Mouse (Mus musculus) liver, postnatal 0 days (tissue): ENCODE data around the gene Zfp423. TPM values are rescaled to one million over a fixed set of nuclear protein-coding genes. Genes with fewer than 3 reads are reported as not detected.

Source experiments
- ATAC-seq: fragments of 200-750 bp; cut with Nextera tagmentation; 2 replicates; pipeline ENCODE4 v1.8.0; 2017; ENCODE audit warnings: mild to moderate bottlenecking, moderate library complexity
- DNase-seq: peaks from one replicate; pipeline ENCODE4 v3.0.0-alpha.2; 2016
- H3K27ac ChIP-seq: fragments of 300-500 bp; sonication (generic); 2 replicates; pipeline ENCODE4 v1.5.1; 2014; ENCODE audit warnings: antibody characterized with exemption, moderate library complexity, mild to moderate bottlenecking, low read depth
- H3K27me3 ChIP-seq: fragments of 300-500 bp; sonication (generic); 2 replicates; pipeline ENCODE4 v1.6.1; 2014; ENCODE audit warnings: low read length, control low read depth, mixed read lengths; ENCODE audit not compliant: insufficient read depth
- H3K36me3 ChIP-seq: fragments of 300-500 bp; sonication (generic); replicated peaks from 2 replicates; pipeline ENCODE4 v1.6.1; 2014; ENCODE audit warnings: mild to moderate bottlenecking, control low read depth, low read length, moderate library complexity, mixed read lengths; ENCODE audit not compliant: insufficient read depth
- H3K4me1 ChIP-seq: fragments of 300-500 bp; sonication (generic); 2 replicates; pipeline ENCODE4 v1.6.1; 2014; ENCODE audit warnings: antibody characterized with exemption, mild to moderate bottlenecking, control low read depth; ENCODE audit not compliant: insufficient read depth
- H3K4me2 ChIP-seq: fragments of 300-500 bp; sonication (generic); 2 replicates; pipeline ENCODE4 v1.6.1; 2014; ENCODE audit warnings: low read depth, mild to moderate bottlenecking, low read length, moderate library complexity, mixed read lengths
- H3K4me3 ChIP-seq: fragments of 300-500 bp; sonication (generic); 2 replicates; pipeline ENCODE4 v1.5.1; 2014; ENCODE audit warnings: low read depth, low read length
- H3K9ac ChIP-seq: fragments of 300-500 bp; sonication (generic); replicated peaks from 2 replicates; pipeline ENCODE4 v1.6.1; 2014; ENCODE audit warnings: mild to moderate bottlenecking, moderate library complexity
- H3K9me3 ChIP-seq: fragments of 300-500 bp; sonication (generic); 2 replicates; pipeline ENCODE4 v1.6.1; 2016; ENCODE audit warnings: mild to moderate bottlenecking, control low read depth, low read length, mixed read lengths
- CTCF ChIP-seq: sonication (generic); IDR thresholded peaks from 2 replicates; pipeline ENCODE4 v1.5.1; 2016; ENCODE audit warnings: antibody characterized with exemption, low read depth
- EP300 ChIP-seq: IDR thresholded peaks from 2 replicates; pipeline ENCODE4 v1.6.1; 2016; ENCODE audit warnings: antibody characterized with exemption, low read depth, mild to moderate bottlenecking
- WGBS: fragments of 180-500 bp; shearing (Covaris S2); extraction: QIAGEN DNeasy Blood & Tissue Kit; methylation state at CpG from one replicate; pipeline ENCODE4 v1.1.7; 2014; ENCODE audit not compliant: insufficient replicate concordance; 5-methylcytosine and 5-hydroxymethylcytosine counted together
- polyA plus RNA-seq: library from polyadenylated mRNA; unstranded; fragments of >200 nt; fragmentation: Nextera tagmentation; extraction: Ambion mirVana; gene quantifications from 2 replicates; pipeline ENCODE4 v1.2.1, GENCODE M21; 2015

Gene Zfp423
- polyA plus RNA-seq, 1 experiment from 2014 or later, result 0.31 TPM

DNA sequence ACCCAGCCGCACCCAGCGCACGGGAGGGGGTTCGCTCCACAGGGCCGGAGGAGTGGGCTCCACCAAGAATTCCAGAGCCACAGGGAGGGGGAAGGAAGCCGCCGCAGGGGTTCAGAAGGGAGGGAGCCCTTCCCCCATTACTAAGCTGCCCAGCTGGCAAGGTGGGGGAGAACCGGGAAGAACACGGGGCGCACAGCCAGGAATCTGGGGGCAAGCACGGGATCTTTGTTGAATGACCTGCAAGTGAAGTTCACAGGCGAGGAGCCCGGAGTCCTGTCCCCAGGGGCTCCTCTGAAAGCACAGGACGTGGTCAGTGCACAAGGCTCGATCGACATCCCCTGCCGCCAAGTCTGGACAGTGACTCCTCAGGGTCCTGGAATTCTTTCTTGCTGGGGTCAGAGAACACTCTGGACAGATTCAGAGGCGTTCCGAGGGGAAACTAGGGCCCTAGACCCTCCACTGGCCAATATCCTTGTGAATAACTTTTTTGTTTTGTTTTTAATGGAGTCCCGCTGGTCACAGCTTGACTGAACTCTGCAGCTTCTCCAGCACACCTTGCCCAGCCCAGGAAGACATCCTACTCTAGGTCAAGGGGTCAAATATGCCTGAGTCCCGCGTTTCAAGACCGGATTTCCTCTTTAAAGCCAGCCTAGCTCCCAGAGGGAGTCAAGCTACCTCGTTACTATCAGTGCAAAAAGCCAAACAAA, 15.5 kb upstream of the Zfp423 start:
- ATAC-seq, result no peak
- WGBS, result 4% methylated on average over 24 of the region's 24 CpGs
- no peak for DNase-seq
- Histone ChIP-seq H3K9me3 (no peaks in the 10 kb centered on the region), H3K9ac (no peak overlapping the region), H3K4me1 (no peaks in the 10 kb centered on the region), H3K4me2 (peak overlapping the region; percentile 18; the same call in 1 of the 2 replicates), H3K36me3 (no peaks in the 10 kb centered on the region), H3K27ac (no peak overlapping the region), H3K4me3 (no peak overlapping the region), H3K27me3 (peaks cover 13% of the 10 kb centered on the region)
- TF ChIP-seq EP300 (no peak), CTCF (no peak)

DNA sequence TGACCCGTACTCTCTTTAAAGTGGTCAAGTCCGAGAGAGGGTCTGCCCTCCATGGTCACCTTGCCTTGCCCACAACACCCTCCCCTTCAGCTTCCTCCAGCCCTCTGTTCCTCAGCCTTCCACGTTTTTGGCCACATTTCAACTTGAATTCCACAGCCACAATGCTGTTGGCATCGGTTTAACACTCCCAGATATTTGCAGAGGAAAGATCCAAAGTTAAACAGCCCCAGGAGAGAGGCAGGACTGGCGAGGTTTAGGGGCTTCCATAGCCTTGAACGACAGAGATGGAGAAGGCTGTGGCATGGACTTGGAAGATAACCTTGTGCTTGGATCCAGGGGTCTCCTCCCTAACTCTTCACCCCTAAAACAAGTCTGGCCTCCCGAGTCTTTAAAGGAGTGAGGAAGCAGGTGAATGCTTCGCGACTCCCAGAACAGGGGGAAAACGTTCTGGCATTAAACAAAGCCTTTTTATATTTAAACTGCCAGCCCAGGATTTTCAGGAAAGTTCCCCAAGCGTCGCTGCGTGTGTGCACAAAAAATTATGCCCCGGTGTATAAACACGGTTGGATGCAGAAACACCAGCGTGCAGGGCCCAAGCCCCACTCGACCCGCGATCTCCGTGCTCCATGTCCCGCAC, 14.8 kb upstream of the Zfp423 start:
- no peak overlapping the region for H3K9ac ChIP-seq
- no peaks in the 10 kb centered on the region for H3K4me1 ChIP-seq
- peak overlapping the region; percentile 18; the same call in 1 of the 2 replicates for H3K4me2 ChIP-seq
- no peak for TF ChIP-seq CTCF
- no peak for TF ChIP-seq EP300
- no peaks in the 10 kb centered on the region for H3K9me3 ChIP-seq
- DNase-seq (no peak), ATAC-seq (no peak)
- peaks cover 13% of the 10 kb centered on the region for H3K27me3 ChIP-seq
- WGBS, result 16% methylated on average over 21 of the region's 21 CpGs
- no peak overlapping the region for H3K4me3 ChIP-seq
- no peaks in the 10 kb centered on the region for H3K36me3 ChIP-seq
- no peak overlapping the region for H3K27ac ChIP-seq

DNA sequence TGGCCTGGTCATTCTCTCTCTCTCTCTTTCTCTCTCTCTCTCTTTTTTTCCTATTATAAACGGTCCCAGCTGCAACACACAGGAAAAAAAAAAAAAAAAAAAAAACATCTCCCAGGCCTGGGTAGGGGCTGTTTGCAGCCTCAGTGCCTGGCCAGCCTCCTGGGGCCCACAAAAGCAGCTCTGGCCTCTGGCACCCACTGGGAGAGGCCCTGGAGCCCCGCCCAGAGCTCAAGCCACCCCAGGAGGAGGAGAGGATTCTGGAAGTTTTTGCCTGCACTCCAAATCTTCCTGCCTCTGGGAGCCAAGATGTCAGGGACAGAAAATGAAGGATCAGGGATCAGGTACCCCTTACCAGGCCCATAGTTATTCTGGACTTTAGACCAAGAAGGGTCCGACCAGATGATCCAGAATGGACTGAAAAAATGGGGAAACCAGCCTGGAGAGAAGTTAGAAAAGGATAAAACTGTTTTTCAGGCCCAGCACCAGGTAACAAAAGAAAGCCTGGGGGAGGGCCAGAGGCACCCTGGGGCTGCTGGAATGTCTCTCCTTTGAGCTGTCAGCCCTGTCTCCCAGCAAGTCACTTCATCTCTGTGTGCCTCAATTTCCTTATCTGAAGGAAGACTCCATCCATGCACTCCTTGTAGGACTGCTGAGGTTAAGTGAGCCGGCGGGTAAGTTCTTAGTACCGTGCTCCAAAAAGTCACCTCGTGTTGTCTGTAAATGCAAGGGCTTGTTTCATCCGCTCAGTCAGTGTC, 8.6 kb upstream of the Zfp423 start:
- DNase-seq, result no peak
- H3K27ac ChIP-seq, result no peak overlapping the region
- H3K4me3 ChIP-seq, result no peak overlapping the region
- no peak for TF ChIP-seq EP300
- no peak overlapping the region for H3K4me2 ChIP-seq
- no peak overlapping the region for H3K9ac ChIP-seq
- H3K9me3 ChIP-seq, result no peaks in the 10 kb centered on the region
- WGBS, result 59% methylated on average over 8 of the region's 8 CpGs
- ATAC-seq, result no peak
- H3K27me3 ChIP-seq, result peaks cover 10% of the 10 kb centered on the region
- H3K36me3 ChIP-seq, result no peaks in the 10 kb centered on the region
- peaks cover 2% of the 10 kb centered on the region; the same call in 1 of the 2 replicates for H3K4me1 ChIP-seq

DNA sequence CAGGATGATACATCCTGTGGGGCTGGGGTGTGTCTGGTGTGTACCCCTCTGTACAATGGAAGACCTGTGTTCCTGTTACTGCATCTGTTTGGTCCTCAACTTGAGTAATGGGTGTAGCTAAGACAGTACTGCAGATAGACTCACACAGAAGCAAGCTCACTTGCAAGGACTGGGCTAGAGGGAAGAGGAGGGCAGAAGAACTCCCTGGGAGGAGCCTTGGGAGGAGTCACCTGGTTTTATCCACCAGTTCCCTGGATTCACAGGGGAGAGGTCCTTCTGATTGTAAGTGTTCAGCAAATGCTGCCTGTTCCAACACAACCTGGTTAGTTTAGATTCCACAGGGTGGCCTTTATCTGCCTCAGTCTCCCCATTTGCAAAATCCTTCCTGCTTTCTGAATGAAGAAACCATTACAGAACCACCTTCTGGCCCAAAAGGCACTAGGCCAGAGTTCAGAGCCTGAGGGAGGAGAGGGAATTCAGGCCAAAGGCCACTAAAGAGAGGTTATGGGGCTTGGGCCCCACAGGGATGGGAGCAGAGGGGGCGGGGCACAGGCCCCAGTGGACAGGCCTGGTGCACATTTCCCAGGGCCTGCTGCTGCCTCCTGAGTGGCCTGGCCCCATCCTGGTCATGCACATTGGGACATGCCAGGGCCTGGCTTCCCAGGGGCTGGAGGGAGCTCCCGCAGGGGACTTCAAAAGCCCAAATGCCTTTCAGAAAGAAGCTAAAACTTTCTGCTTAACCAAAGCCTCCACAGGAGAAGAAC, 7.8 kb upstream of the Zfp423 start:
- peaks cover 18% of the 10 kb centered on the region for H3K27me3 ChIP-seq
- no peak overlapping the region for H3K4me3 ChIP-seq
- peak; percentile 79 for ATAC-seq
- no peak overlapping the region for H3K9ac ChIP-seq
- WGBS, result 45% methylated on average over 2 of the region's 2 CpGs
- no peaks in the 10 kb centered on the region for H3K36me3 ChIP-seq
- no peak overlapping the region for H3K27ac ChIP-seq
- H3K4me1 ChIP-seq, result peaks cover 5% of the 10 kb centered on the region; the same call in 1 of the 2 replicates
- H3K9me3 ChIP-seq, result no peaks in the 10 kb centered on the region
- TF ChIP-seq CTCF, result no peak
- no peak for TF ChIP-seq EP300
- H3K4me2 ChIP-seq, result no peak overlapping the region
- DNase-seq, result no peak

DNA sequence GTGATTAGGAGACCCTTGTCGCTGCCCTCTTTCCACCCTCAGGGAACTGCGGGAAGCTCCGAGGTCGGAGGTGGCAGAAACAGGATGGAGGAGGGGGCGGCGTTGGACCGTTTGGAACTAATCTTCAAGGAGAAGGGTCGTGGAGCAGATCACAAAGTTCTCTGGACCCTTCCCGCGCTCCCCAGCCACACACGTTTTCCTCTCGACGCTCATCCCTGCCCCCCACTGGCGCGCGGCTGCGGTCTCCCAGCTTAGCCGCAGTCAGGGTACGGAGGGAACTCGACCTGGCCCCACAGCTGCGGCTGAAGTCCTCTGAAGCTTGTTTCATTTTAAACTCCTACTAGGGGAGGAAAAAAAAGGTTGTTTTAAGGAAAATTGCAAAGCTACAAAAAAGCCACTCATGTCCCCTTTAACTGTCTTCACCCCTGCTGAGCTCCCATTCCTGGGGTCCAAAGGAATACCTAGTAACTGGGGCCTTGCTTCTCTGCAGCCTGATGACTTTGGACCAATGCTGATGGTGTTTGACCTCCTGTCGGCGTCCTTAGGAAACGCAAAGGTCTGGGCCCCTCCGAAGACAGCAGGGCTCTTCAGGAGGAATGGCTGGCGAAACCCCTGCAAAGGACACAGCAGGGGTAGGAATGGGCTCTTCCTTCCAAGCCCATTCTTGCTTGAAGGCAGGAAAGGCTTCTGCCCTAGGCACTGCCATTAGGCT, 3.3 kb upstream of the Zfp423 start:
- Histone ChIP-seq H3K4me3 (no peak overlapping the region), H3K9me3 (no peaks in the 10 kb centered on the region), H3K36me3 (no peaks in the 10 kb centered on the region), H3K4me2 (peak overlapping the region; percentile 52; the same call in 1 of the 2 replicates), H3K9ac (no peak overlapping the region), H3K4me1 (peaks cover 12% of the 10 kb centered on the region), H3K27me3 (peaks cover 60% of the 10 kb centered on the region), H3K27ac (no peak overlapping the region)
- DNase-seq, result no peak
- TF ChIP-seq CTCF (no peak), EP300 (no peak)
- WGBS, result 4% methylated on average over 26 of the region's 26 CpGs
- ATAC-seq, result no peak
